Mouse (Mus musculus) hindbrain, postnatal 0 days (tissue): ENCODE results near the gene Dolk. TPM values are rescaled to one million over a fixed set of nuclear protein-coding genes. Genes with fewer than 3 reads are reported as not detected.

ENCODE experiments used
- ATAC-seq: fragments of 200-750 bp; cut with Nextera tagmentation; 2 replicates; pipeline ENCODE4 v1.8.0; 2017; ENCODE audit warnings: mild to moderate bottlenecking, moderate TSS enrichment, moderate library complexity
- DNase-seq: peaks from one replicate; pipeline ENCODE4 v3.0.0-alpha.2; 2015; ENCODE audit warnings: low spot score
- H3K27ac ChIP-seq: fragments of 300-500 bp; sonication (generic); 2 replicates; pipeline ENCODE4 v1.5.1; 2014; ENCODE audit warnings: mild to moderate bottlenecking
- H3K27me3 ChIP-seq: fragments of 300-500 bp; sonication (generic); 2 replicates; pipeline ENCODE4 v1.6.1; 2014; ENCODE audit warnings: low read length, mixed read lengths; ENCODE audit not compliant: insufficient read depth
- H3K36me3 ChIP-seq: fragments of 300-500 bp; sonication (generic); 2 replicates; pipeline ENCODE4 v1.6.1; 2014; ENCODE audit warnings: low read length, mixed read lengths; ENCODE audit not compliant: insufficient read depth
- H3K4me1 ChIP-seq: fragments of 300-500 bp; sonication (generic); 2 replicates; pipeline ENCODE4 v1.6.1; 2014; ENCODE audit warnings: antibody characterized with exemption, low read length, mixed read lengths; ENCODE audit not compliant: insufficient read depth
- H3K4me2 ChIP-seq: fragments of 300-500 bp; sonication (generic); 2 replicates; pipeline ENCODE4 v1.6.1; 2014; ENCODE audit warnings: low read depth, mild to moderate bottlenecking, low read length, moderate library complexity, mixed read lengths
- H3K4me3 ChIP-seq: fragments of 300-500 bp; sonication (generic); 2 replicates; pipeline ENCODE4 v1.5.1; 2014; ENCODE audit warnings: low read length
- H3K9ac ChIP-seq: fragments of 300-500 bp; sonication (generic); replicated peaks from 2 replicates; pipeline ENCODE4 v1.6.1; 2014; ENCODE audit warnings: mild to moderate bottlenecking, low read length, moderate library complexity, mixed read lengths
- H3K9me3 ChIP-seq: fragments of 300-500 bp; sonication (generic); 2 replicates; pipeline ENCODE4 v1.6.1; 2016; ENCODE audit warnings: low read length, mixed read lengths
- CTCF ChIP-seq: IDR thresholded peaks from 2 replicates; pipeline ENCODE4 v1.5.1; 2016; ENCODE audit warnings: antibody characterized with exemption, control low read depth, low read depth
- WGBS: fragments of 180-500 bp; shearing (Covaris S2); extraction: QIAGEN DNeasy Blood & Tissue Kit; methylation state at CpG from one replicate; pipeline ENCODE4 v1.1.7; 2014; 5-methylcytosine and 5-hydroxymethylcytosine counted together
- polyA plus RNA-seq: library from polyadenylated mRNA; unstranded; fragments of >200 nt; fragmentation: Nextera tagmentation; extraction: Ambion mirVana; gene quantifications from 2 replicates; pipeline ENCODE4 v1.2.1, GENCODE M21; 2015
- total RNA-seq: library from RNA; depleted of rRNA; stranded (reverse); fragments of >200 nt; gene quantifications from 2 replicates; pipeline ENCODE4 v1.2.3, GENCODE M21; 2014

The Dolk gene
- total and polyA plus RNA-seq, 2 experiments from 2014 or later, result 42.1 to 50.4 TPM

- WGBS, result 71% methylated on average over 5 of the region's 5 CpGs
- no peaks in the 10 kb centered on the region for H3K4me1 ChIP-seq
- H3K27me3 ChIP-seq, result no peaks in the 10 kb centered on the region
- H3K27ac ChIP-seq, result 0 out of 2 replicates have a peak overlapping the region, but pooled peaks have one; percentile 22
- H3K36me3 ChIP-seq, result peaks cover 29% of the 10 kb centered on the region
- H3K9me3 ChIP-seq, result no peaks in the 10 kb centered on the region
- no peak for DNase-seq
- no peak for TF ChIP-seq CTCF
- no peak overlapping the region for H3K4me2 ChIP-seq
- ATAC-seq, result peak; percentile 39; the same call in 1 of the 2 replicates
- H3K4me3 ChIP-seq, result no peak overlapping the region
- no peak overlapping the region for H3K9ac ChIP-seq
Measured at GRCm38 (mm10) chr2:30251417-30252104, 34.6 kb downstream of the Dolk start.

DNA sequence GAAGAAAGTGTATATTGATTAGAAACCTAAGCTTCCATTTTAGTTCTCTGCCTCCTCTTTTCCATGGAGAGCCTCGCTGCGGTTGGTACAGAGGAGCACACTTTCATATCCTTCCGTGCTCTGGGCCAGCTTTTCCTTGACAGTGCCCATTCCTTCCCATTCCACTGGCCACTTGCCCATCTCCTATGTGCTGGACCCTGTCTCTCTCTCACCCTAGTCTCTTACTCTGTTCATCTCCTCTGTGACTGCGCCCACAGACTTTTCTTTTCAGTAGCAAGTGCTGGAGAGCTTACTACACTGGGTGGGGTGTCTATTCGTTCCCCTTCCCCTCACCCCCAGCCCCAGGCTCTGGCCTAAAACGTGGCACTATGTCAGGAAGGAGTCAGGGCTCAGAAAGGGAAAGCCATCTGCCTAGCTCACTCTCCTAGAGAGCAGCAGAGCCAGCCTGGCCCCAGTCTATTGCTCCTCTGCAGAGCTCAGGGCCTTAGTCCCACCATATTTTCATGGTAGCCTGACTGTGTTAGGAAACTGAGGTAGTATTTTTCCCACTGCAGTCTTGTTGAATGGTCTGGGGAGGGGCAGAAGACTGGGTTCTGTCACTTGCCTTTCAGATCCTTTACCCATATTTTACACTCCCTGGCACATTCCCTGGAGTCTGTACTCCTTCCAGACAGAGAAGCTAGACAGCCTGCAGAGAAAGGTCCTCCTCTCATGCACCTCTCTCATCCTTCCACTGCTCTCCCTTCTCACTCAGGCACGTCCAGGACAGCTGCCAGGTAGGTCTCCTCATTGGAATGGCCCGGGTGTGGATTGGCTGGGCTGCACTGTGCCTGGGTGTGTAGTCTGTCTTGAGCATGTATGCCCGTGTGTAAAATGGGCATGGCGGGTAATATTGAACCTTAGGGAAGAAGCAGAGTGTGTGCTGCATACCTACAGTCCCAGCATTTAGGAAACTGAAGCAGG, 35.7 kb downstream of the Dolk start:
- DNase-seq (no peak), ATAC-seq (no peak)
- Histone ChIP-seq H3K36me3 (peaks cover 18% of the 10 kb centered on the region; the same call in 1 of the 2 replicates), H3K9me3 (no peaks in the 10 kb centered on the region), H3K9ac (no peak overlapping the region), H3K27ac (no peak overlapping the region), H3K4me3 (no peak overlapping the region), H3K27me3 (no peaks in the 10 kb centered on the region), H3K4me1 (no peaks in the 10 kb centered on the region), H3K4me2 (no peak overlapping the region)
- WGBS, result 81% methylated on average over 10 of the region's 10 CpGs
- no peak for TF ChIP-seq CTCF

- 80% methylated on average over 3 of the region's 3 CpGs for WGBS
- Histone ChIP-seq H3K4me2 (no peak overlapping the region), H3K4me3 (no peak overlapping the region), H3K27me3 (no peaks in the 10 kb centered on the region), H3K9ac (no peak overlapping the region), H3K9me3 (no peaks in the 10 kb centered on the region), H3K27ac (no peak overlapping the region), H3K36me3 (peaks cover 14% of the 10 kb centered on the region; the same call in 1 of the 2 replicates), H3K4me1 (no peaks in the 10 kb centered on the region)
- DNase-seq, result no peak
- no peak for ATAC-seq
- TF ChIP-seq CTCF, result no peak
Measured at GRCm38 (mm10) chr2:30249182-30249581, 37.0 kb downstream of the Dolk start.

- Histone ChIP-seq H3K9ac (no peak overlapping the region), H3K4me2 (no peak overlapping the region), H3K4me1 (no peaks in the 10 kb centered on the region; the same call in 1 of the 2 replicates), H3K36me3 (peaks cover 19% of the 10 kb centered on the region; the same call in 1 of the 2 replicates), H3K27me3 (no peaks in the 10 kb centered on the region), H3K27ac (0 out of 2 replicates have a peak overlapping the region, but pooled peaks have one; percentile 15), H3K4me3 (no peak overlapping the region), H3K9me3 (no peaks in the 10 kb centered on the region)
- 59% methylated on average over 4 of the region's 4 CpGs for WGBS
- DNase-seq, result peak; percentile 12
- TF ChIP-seq CTCF, result no peak
- ATAC-seq, result peak; percentile 50; the same call in 1 of the 2 replicates
Measured at GRCm38 (mm10) chr2:30247681-30248080, 38.5 kb downstream of the Dolk start.

DNA sequence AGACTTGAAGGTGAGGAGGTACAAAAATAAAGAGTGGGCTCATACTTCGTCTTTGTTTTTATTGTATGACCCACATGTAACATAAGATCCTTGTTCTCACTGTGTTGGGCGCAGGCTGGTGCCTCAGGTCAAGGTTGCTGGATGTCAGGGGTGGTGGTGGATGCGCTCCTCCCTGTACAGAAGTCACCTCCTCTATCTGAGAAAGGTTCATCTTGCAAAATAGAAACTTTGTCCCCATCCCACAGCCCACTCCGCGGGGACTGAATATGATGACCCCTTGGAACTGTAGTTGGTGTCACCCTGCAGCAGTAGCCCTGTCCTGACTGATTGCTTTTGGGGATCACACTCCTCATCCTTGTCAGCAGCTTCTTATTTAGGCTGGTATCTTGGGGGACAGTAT, 39.1 kb downstream of the Dolk start:
- Histone ChIP-seq H3K4me1 (no peaks in the 10 kb centered on the region; the same call in 1 of the 2 replicates), H3K9me3 (no peaks in the 10 kb centered on the region), H3K4me3 (no peak overlapping the region), H3K4me2 (no peak overlapping the region), H3K36me3 (peaks cover 19% of the 10 kb centered on the region; the same call in 1 of the 2 replicates), H3K27me3 (no peaks in the 10 kb centered on the region), H3K9ac (no peak overlapping the region), H3K27ac (no peak overlapping the region)
- ATAC-seq (no peak), DNase-seq (no peak)
- TF ChIP-seq CTCF, result no peak
- 93% methylated on average over 5 of the region's 5 CpGs for WGBS

DNA sequence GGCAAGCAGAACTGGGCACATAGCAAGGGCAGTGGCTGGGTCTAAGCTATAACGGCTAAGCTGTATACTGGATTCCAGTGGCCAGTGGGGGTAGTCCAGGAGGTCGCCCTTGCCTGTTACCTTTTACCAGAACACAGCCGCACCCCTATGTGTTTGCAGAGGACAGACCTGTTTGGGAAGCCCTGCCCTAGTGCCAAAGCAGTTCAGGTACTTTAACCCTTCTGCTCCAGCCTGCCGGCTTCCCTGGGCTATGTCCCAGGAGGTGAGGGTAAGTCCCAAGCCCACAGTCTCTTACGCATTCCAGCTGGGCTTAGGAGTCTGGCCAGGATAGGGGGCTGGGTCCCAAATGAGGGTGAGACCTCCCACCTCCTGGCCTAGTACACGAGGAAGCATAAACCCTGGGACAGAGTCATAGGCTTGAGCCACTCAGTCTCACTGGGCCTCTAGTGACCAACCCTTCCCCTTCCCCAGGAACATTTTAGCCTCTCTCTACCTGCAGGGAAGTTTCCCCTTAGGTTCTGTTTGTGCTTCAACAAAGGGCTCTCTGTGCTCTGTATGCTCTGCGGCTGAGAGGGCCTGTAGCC, 41.4 kb downstream of the Dolk start:
- Histone ChIP-seq H3K4me1 (no peaks in the 10 kb centered on the region; the same call in 1 of the 2 replicates), H3K36me3 (peaks cover 31% of the 10 kb centered on the region), H3K9me3 (no peaks in the 10 kb centered on the region), H3K27me3 (no peaks in the 10 kb centered on the region), H3K9ac (no peak overlapping the region), H3K4me3 (no peak overlapping the region), H3K27ac (no peak overlapping the region), H3K4me2 (no peak overlapping the region)
- DNase-seq, result no peak
- TF ChIP-seq CTCF, result no peak
- WGBS, result 76% methylated on average over 7 of the region's 7 CpGs
- no peak for ATAC-seq
